Mouse (Mus musculus) gastrocnemius, adult 18-20 months (tissue): ENCODE measurements around the gene Etv3. TPM values are rescaled to one million over a fixed set of nuclear protein-coding genes. Genes with fewer than 3 reads are reported as not detected.
"Not testable (repeated sequence)": the region's sequence is repeated elsewhere in the genome, so short reads cannot be mapped to it uniquely, and the experiment has no call there.

Experiments
- DNase-seq: peaks from one replicate; pipeline ENCODE4 v3.0.0; 2021; ENCODE audit warnings: low spot score
- total RNA-seq, 2 experiments: library from RNA; stranded (reverse); gene quantifications; 2 replicates each; pipeline ENCODE4 v1.2.3; 2021

The Etv3 gene
- total RNA-seq, 2 experiments from 2014 or later = 9.5 to 9.7 TPM

DNA sequence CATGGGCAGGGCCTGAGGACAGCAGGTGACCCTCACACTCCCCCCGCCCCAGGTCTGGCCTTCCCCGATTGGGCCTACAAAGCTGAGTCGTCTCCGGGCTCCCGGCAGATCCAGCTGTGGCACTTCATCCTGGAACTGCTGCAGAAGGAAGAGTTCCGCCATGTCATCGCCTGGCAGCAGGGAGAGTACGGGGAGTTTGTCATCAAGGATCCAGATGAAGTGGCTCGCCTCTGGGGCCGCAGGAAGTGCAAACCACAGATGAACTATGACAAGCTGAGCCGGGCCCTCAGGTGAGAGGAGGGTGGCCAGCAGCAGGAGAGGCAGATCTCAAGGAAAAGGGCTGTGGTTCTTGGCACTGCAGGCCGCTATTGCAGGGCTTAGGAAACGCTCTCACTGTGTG is 29.7 kb downstream of the Etv3 start:
- not testable (repeated sequence) for DNase-seq

DNA sequence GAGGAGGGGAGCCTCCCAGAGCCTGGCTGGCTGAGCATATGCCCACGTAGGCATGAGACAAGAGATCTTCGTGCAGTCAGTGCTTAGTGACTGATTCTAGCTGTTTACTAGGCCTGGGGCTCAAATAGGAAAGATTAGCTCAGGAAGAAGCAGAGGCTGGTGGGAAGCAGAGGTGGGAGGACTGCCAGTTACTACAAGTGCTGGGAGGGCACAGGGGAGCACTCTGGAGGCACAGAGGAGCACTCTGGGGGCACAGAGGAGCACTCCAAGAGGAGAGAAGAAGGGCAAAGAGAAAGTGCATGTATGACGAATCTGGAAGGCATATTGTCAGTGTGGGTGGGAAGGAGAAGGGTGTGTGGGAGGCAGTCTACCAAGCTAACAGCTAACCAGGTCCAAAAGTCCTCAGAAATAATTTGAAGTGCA is 30.9 kb downstream of the Etv3 start:
- DNase-seq = no peak

DNA sequence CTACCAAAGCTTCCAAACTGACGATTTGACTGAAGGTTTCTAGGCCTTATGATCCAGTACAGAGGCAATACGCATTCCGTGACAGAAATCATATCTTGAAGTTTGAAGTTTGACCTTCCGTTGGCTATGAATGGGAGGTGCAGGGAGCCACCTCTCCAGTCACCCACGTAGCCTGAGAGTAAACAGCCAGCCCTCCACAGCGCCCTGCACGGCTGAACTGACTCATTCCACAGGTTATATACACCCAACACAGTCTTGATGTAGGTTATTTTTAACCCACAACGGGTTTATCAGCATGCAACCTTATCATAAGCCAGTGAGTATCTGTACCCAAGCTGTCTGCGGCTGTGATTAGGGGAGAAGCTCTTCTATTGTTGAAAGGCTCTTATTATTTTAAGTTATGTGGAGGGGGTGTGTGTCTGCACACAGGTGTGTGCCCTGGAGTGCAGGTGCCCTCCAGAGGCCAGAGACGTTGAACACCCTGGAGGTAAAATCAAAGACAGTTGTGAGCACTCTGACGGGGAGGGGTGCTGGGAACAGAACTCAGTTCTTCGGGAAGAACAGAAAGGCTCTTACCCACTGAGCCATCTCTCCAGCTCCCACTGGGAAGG is 31.6 kb downstream of the Etv3 start:
- no peak for DNase-seq

DNA sequence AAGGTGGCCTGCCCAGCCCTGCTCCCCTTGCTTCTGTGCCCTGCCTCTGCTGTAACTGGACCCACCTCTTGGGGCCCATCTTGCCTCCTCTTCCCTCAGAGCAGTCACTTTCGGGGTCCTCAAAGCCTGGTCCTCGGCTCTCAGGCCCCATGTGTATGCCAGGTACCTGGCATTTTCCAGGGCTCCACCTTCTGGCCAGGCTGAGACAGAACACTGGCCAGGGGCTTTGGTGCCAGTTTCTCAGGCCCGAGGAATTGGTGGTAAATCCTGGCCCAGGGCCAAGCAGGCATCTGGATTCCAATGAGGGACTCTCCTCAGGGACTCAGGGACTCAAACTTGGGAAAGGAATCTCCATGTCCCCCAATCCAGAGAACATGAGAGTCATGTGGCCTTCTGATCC is 34.9 kb downstream of the Etv3 start:
- no peak for DNase-seq

DNA sequence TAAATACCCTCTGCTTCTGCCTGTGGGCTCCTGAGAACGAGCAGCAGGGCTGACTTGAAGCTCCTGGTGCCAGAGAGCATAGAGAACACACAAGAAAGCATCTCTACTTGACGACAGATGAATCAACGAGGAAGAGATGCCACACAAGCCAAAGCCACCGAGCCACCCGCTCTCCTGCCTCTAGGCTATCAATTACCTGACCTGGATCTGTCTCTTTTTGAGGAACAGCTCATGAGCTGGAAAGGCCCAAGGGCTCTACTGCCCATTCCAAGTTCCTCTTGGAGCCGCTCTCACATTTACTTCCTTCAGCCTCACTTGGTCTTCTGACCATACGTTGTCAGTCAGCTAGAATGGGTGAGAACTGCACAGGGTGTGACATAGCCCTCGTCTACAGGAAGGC is 36.2 kb downstream of the Etv3 start:
- no peak for DNase-seq

DNA sequence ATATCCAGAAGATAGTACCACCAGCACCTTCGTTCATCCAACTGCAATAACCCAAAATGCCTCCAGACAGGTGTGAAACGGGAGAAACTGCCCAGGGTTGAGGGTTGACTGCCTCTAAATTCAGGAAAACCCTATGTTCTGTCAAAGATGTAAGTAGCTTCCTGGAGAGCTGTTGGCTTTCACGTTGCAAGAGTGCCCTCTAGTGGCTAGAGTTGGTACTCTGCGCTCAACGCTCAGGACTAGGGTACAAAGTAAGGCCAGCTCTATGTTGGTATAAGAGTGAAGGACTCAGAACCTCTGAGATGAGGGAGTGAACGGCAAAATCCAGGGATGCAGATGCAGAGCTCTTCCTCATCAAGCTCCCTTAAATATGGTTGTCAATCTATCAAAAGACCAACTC is 37.2 kb downstream of the Etv3 start:
- DNase-seq = peak; percentile 83

DNA sequence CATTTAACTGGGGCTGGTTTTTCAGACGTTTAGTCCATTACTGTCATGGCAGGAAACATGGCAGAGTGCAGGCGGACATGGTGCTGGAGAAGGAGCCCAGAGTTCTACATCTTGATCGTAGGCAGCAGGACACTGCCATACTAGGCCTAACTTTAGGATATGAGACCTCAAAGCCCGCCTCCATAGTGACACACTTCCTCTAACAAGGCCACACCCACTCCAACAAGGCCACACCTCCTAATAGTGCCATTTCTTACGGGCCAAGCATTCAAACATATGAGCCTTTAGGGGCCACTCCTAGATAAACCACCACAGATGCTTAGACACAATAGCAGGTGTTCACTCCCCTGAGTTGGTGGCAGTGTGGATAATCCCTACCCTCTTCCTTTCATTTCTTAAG is 38.3 kb downstream of the Etv3 start:
- no peak for DNase-seq

DNA sequence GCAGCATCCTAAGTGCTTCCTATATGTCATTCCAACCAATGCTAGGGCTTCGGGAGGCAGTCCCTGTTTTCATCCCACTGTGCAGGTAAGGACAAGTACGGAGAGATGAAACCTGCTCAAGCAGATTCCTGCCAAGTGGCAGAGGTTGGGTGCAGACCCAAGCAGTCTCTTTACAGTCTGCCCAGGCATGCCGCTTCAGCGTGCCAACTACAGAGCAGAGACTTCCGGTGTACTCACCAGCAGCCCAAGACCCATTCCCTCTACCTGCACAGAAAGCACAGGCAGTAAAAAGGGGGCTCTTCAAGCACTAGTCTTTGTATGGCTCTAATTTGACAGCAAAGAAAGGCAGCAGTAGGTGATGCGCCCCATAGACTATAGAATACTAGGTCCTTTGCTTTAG is 40.4 kb downstream of the Etv3 start:
- DNase-seq = no peak

DNA sequence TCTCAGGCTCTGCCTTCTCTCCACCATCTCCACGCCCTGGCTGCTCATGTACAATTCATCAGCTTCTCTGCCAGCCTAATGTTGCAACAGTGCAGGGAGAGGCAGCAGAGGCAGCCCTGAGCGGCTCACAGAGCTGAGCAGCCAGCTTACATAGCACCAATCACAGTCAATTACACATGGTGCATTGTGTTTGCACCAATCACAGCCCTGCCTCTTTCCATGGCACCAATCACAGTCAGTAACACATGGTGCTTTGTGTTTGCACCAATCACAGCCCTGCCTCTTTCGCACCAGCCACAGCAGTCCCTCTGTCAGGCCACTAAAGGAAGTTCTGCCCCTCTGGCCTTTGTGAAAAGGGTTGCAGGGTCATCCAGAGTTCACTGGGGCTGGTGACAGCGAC is 40.9 kb downstream of the Etv3 start:
- DNase-seq = peak; percentile 68

DNA sequence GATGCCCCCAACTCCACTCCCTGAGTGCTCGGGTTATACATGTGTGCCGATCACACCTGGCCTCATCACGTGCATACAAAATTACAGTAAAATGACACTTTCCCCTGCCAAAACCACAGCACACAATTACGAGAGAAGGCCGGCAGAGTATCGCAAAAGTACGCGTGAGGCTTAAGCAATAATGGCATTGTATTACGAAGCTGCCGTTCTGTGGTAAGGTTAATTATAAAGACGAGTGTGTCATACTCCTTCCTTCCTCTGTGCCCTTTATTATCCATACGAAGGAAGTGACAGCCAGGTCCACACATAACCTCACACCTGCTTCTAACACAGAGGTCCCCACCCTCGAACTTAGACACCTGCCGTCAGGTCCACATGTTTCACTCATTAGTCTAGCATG is 42.3 kb downstream of the Etv3 start:
- DNase-seq = no peak

DNA sequence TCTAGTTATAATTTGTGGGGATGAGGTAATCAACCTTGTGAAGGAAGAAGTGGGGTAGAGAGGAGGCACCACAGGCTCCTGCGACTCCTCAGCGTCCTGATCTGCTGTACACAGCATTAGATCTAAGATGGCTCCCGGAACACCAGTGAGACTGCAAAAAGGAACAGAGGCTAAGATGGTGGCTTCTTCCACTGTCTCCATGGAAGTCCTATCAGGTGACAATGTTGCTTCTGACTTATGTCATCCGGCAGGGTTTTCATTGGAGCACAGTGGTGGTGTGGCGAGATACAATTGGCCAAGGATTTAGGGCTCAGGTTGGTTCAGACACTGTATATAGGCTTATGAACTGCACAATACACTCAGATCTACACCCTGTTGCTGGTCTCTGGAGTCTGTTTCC is 43.5 kb downstream of the Etv3 start:
- no peak for DNase-seq

DNA sequence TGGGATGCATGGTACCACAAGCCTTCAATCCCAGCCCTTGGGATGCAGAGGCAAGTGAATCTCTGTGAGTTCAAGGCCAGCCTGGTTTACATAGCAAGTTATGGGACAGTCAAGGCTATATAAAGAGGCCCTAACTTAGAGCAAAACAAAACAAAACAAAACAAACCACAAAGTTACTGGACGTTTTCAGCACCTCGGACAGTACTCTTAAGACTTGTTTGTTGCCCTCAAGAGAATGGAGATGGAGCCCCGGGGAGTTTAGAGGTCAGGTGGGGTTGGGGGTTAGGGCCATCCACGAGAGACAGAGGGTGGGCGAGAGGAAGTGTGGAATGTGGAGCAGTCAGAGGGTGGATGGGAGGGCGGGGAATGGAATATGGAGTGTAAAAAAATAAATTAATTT is 50.6 kb downstream of the Etv3 start:
- DNase-seq = no peak

DNA sequence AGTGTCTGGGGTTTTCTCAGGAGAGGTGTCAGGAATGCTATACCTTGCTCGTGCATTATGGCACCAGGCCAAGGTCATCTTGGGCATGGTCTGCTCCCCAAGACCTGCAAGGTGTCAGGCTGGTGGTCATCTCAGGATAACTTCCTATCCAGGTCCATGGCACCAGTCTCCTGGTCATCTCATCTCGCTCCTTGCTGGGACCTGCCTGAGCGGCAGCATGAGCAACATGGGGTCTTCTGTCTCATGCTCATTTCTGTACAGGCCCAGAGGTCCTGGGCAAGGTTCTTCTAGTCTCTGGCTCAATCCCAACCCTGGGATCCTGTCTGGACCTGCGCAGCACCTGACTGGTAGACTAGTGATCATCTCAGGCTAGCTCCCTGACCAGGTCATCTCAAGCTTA is 57.1 kb downstream of the Etv3 start:
- DNase-seq = no peak

Other genes starting within 250 kb of the Etv3 start
- gene Cd5l, start 167.5 kb upstream of the Etv3 start, total RNA-seq = not detected
- not detected for gene Fcrl1, start 149.0 kb upstream of the Etv3 start, total RNA-seq
- gene Fcrl5, start 89.6 kb upstream of the Etv3 start, total RNA-seq = not detected
- gene Arhgef11, start 92.2 kb downstream of the Etv3 start, total RNA-seq = 10 to 100 TPM; 18.5 to 19.9 TPM
- gene Lrrc71, start 223.2 kb downstream of the Etv3 start, total RNA-seq = not detected